Mouse (Mus musculus): ENCODE results near the gene Gatc. TPM values are rescaled to one million over a fixed set of nuclear protein-coding genes. Genes with fewer than 3 reads are reported as not detected.
"Not testable (repeated sequence)": the region's sequence is repeated elsewhere in the genome, so short reads cannot be mapped to it uniquely, and the experiment has no call there.

The Gatc gene
- total RNA-seq (2021), result 10 to 100 TPM; 17.7 to 21.7 TPM
- long read RNA-seq, experiment 1, transcript Gatc-201 (3 exons, 1,797 nt), result major isoform, 5 of 7 reads
- long read RNA-seq, experiment 1, partial matches to known transcripts, result 0 of 7 reads
- long read RNA-seq, experiment 1, other reads (novel, unspliced or antisense), result 2 of 7 reads
- long read RNA-seq, experiment 2, transcript Gatc-201 (3 exons, 1,797 nt), result major isoform, 8 of 9 reads
- long read RNA-seq, experiment 2, partial matches to known transcripts, result 0 of 9 reads
- long read RNA-seq, experiment 2, other reads (novel, unspliced or antisense), result 1 of 9 reads

- peak; percentile 92 to 93 for DNase-seq
Measured at GRCm38 (mm10) chr5:115340577-115341313, at the start of gene Gatc, which contains the start of gene Triap1. Gene Gatc, minus strand, starts transcription at chr5:115341178. Gene Triap1, plus strand, starts transcription at chr5:115341225.

- DNase-seq, result not testable (repeated sequence)
Measured at GRCm38 (mm10) chr5:115378882-115379281, 37.9 kb upstream of the Gatc start.

- DNase-seq, result no peak
Measured at GRCm38 (mm10) chr5:115375436-115375835, 34.5 kb upstream of the Gatc start.

- no peak for DNase-seq
Measured at GRCm38 (mm10) chr5:115374204-115374820, 33.3 kb upstream of the Gatc start.

- DNase-seq, result no peak
Measured at GRCm38 (mm10) chr5:115373441-115374203, 32.6 kb upstream of the Gatc start.

GRCm38 (mm10) chr5:115371736-115372135 lies 30.8 kb upstream of the Gatc start:
- DNase-seq, result no peak

GRCm38 (mm10) chr5:115364782-115365181 lies 23.8 kb upstream of the Gatc start:
- no peak for DNase-seq

- no peak for DNase-seq
Measured at GRCm38 (mm10) chr5:115362819-115363714, 22.1 kb upstream of the Gatc start.

GRCm38 (mm10) chr5:115362216-115362615 lies 21.2 kb upstream of the Gatc start:
- no peak for DNase-seq

GRCm38 (mm10) chr5:115359851-115360372 lies 18.9 kb upstream of the Gatc start:
- peak in 1 of 2 experiments; percentile 52 for DNase-seq

GRCm38 (mm10) chr5:115359438-115359837 lies 18.5 kb upstream of the Gatc start:
- DNase-seq, result no peak

GRCm38 (mm10) chr5:115358872-115359271 lies 17.9 kb upstream of the Gatc start:
- DNase-seq, result peak; percentile 92

- DNase-seq, result no peak
Measured at GRCm38 (mm10) chr5:115355070-115355469, 14.1 kb upstream of the Gatc start.

- no peak for DNase-seq
Measured at GRCm38 (mm10) chr5:115351348-115351747, 10.4 kb upstream of the Gatc start.

GRCm38 (mm10) chr5:115349225-115349555 lies 8.2 kb upstream of the Gatc start:
- no peak for DNase-seq

GRCm38 (mm10) chr5:115348546-115349224 lies 7.7 kb upstream of the Gatc start, which contains the start of gene Cox6a1:
Gene Cox6a1, minus strand, starts transcription at chr5:115348981.
- peak; percentile 99 for DNase-seq

GRCm38 (mm10) chr5:115347564-115347963 lies 6.6 kb upstream of the Gatc start:
- peak; percentile 83 to 91 for DNase-seq

- no peak for DNase-seq
Measured at GRCm38 (mm10) chr5:115341314-115342165, 562 bp upstream of the Gatc start.

GRCm38 (mm10) chr5:115340007-115340406 lies 971 bp downstream of the Gatc start:
- DNase-seq, result no peak
